Mouse (Mus musculus) E14TG2a.4 (cell line): ENCODE results near the gene Nmnat2.

Source experiments
- CTCF ChIP-seq: conservative IDR thresholded peaks from 2 replicates; pipeline ENCODE4 v1.5.1; 2014; ENCODE audit warnings: low read length
- NANOG ChIP-seq: IDR thresholded peaks from 2 replicates; pipeline ENCODE4 v1.6.1; 2014; ENCODE audit warnings: borderline replicate concordance, low read length, mixed read lengths

GRCm38 (mm10) chr1:153062547-153062946, 107.8 kb downstream of the Nmnat2 start:
- TF ChIP-seq CTCF (no peak), NANOG (no peak)
